Mouse (Mus musculus) gastrocnemius, adult 2 months (tissue): ENCODE measurements around the gene Syt1. TPM values are rescaled to one million over a fixed set of nuclear protein-coding genes. Genes with fewer than 3 reads are reported as not detected.

Experiments used
- DNase-seq: peaks from one replicate; pipeline ENCODE4 v3.0.0; 2022
- H3K27ac ChIP-seq: fragments of 200-600 bp; 2 replicates; pipeline ENCODE4 v1.8.1; 2022; ENCODE audit warnings: mild to moderate bottlenecking
- H3K4me3 ChIP-seq: fragments of 200-600 bp; 2 replicates; pipeline ENCODE4 v1.8.1; 2022; ENCODE audit warnings: mild to moderate bottlenecking, moderate library complexity
- CTCF ChIP-seq: fragments of 200-600 bp; IDR thresholded peaks from 2 replicates; pipeline ENCODE4 v1.8.1; 2022; ENCODE audit warnings: antibody characterized with exemption, mild to moderate bottlenecking, moderate library complexity
- intact Hi-C: fragments of 180-260 bp; cut with DNase I; formaldehyde crosslinking; loops from one replicate; pipeline ENCODE4 v1.15.1; 2025
- total RNA-seq, 2 experiments: library from RNA; stranded (reverse); gene quantifications; 2 replicates each; pipeline ENCODE4 v1.2.3; 2021

Syt1 gene
- total RNA-seq, 2 experiments from 2014 or later: not detected

GRCm38 (mm10) chr10:108701361-108702128 lies 309.2 kb downstream of the Syt1 start:
- DNase-seq: no peak
- TF ChIP-seq CTCF: no peak
- intact Hi-C loops: no loop called here
- no peak overlapping the region for H3K27ac ChIP-seq
- no peak overlapping the region for H3K4me3 ChIP-seq

- intact Hi-C loops: no loop called here
- no peak within 1 kb of the TSS for H3K27ac ChIP-seq
- no peak within 1 kb of the TSS for H3K4me3 ChIP-seq
- no peak for DNase-seq
- TF ChIP-seq CTCF: no peak
These were observed 310.8 kb downstream of the Syt1 start, which contains the start of gene Gm5136 for GRCm38 (mm10) chr10:108699946-108700345. Gm5136 (minus strand) TSS chr10:108700160.

- H3K4me3 ChIP-seq: no peak overlapping the region
- DNase-seq: no peak
- H3K27ac ChIP-seq: no peak overlapping the region
- intact Hi-C loops: no loop called here
- TF ChIP-seq CTCF: no peak
These were observed 313.7 kb downstream of the Syt1 start for GRCm38 (mm10) chr10:108697062-108697461.

- intact Hi-C loops: no loop called here
- no peak for DNase-seq
- TF ChIP-seq CTCF: no peak
- Histone ChIP-seq H3K4me3 (no peak overlapping the region), H3K27ac (no peak overlapping the region)
These were observed 319.8 kb downstream of the Syt1 start for GRCm38 (mm10) chr10:108690954-108691353.

- Histone ChIP-seq H3K27ac (no peak overlapping the region), H3K4me3 (no peak overlapping the region)
- intact Hi-C loops: no loop called here
- no peak for TF ChIP-seq CTCF
- no peak for DNase-seq
These were observed 324.1 kb downstream of the Syt1 start for GRCm38 (mm10) chr10:108686696-108687095.

- intact Hi-C loops: no loop called here
- no peak overlapping the region for H3K27ac ChIP-seq
- no peak overlapping the region for H3K4me3 ChIP-seq
- no peak for DNase-seq
- TF ChIP-seq CTCF: no peak
These were observed 330.9 kb downstream of the Syt1 start for GRCm38 (mm10) chr10:108679675-108680390.

- DNase-seq: no peak
- H3K4me3 ChIP-seq: no peak overlapping the region
- no peak overlapping the region for H3K27ac ChIP-seq
- intact Hi-C loops: no loop called here
- TF ChIP-seq CTCF: no peak
These were observed 333.7 kb downstream of the Syt1 start for GRCm38 (mm10) chr10:108677053-108677452.

- Histone ChIP-seq H3K4me3 (no peak overlapping the region), H3K27ac (no peak overlapping the region)
- DNase-seq: no peak
- intact Hi-C loops: no loop called here
- TF ChIP-seq CTCF: no peak
These were observed 341.8 kb downstream of the Syt1 start for GRCm38 (mm10) chr10:108668944-108669343.

- no peak overlapping the region for H3K4me3 ChIP-seq
- no peak for DNase-seq
- no peak for TF ChIP-seq CTCF
- intact Hi-C loops: no loop called here
- H3K27ac ChIP-seq: no peak overlapping the region
These were observed 350.5 kb downstream of the Syt1 start for GRCm38 (mm10) chr10:108660295-108660694.

GRCm38 (mm10) chr10:108658300-108658699 lies 352.5 kb downstream of the Syt1 start:
- no peak for TF ChIP-seq CTCF
- H3K27ac ChIP-seq: no peak overlapping the region
- DNase-seq: no peak
- no peak overlapping the region for H3K4me3 ChIP-seq
- intact Hi-C loops: no loop called here

GRCm38 (mm10) chr10:108657669-108658068 lies 353.1 kb downstream of the Syt1 start:
- intact Hi-C loops: no loop called here
- no peak for DNase-seq
- TF ChIP-seq CTCF: no peak
- H3K4me3 ChIP-seq: no peak overlapping the region
- H3K27ac ChIP-seq: no peak overlapping the region

- intact Hi-C loops: no loop called here
- H3K27ac ChIP-seq: no peak overlapping the region
These were observed 353.9 kb downstream of the Syt1 start for GRCm38 (mm10) chr10:108656898-108657297.

GRCm38 (mm10) chr10:108655074-108655473 lies 355.7 kb downstream of the Syt1 start:
- no peak for TF ChIP-seq CTCF
- no peak for DNase-seq
- Histone ChIP-seq H3K4me3 (no peak overlapping the region), H3K27ac (no peak overlapping the region)
- intact Hi-C loops: no loop called here

More at GRCm38 (mm10) chr10:108656898-108657297, 353.9 kb downstream of the Syt1 start:
- no peak for TF ChIP-seq CTCF
- H3K4me3 ChIP-seq: no peak overlapping the region
- no peak for DNase-seq
